ENCODE assay signal across 8 mouse cellular contexts in genomic region chr7:143008996-143009665, GRCm38 (mm10). TPM values are rescaled to one million over a fixed set of nuclear protein-coding genes. Genes with fewer than 3 reads are reported as not detected.
DNase-seq lines count a peak whose midpoint lies in the region; ATAC-seq and TF ChIP-seq lines count a peak whose summit lies in the region.

No protein-coding gene starts in this region.

- H3K4me2 ChIP-seq in intestine, embryonic 15.5 days (replicated peaks) = peak overlapping the region; percentile 30
- H3K4me2 ChIP-seq in liver, embryonic 16.5 days (ENCODE audit: low read depth, low read length) = peak overlapping the region; percentile 86

- peak overlapping the region; percentile 52 for H3K4me3 ChIP-seq in spleen, adult 2 months (ENCODE audit: extremely low read depth, insufficient read depth, insufficient read length)
- no peak overlapping the region for H3K4me3 ChIP-seq in intestine, embryonic 15.5 days (replicated peaks)
- peak overlapping the region; percentile 68 for H3K4me3 ChIP-seq in liver, embryonic 16.5 days (ENCODE audit: low read depth, low read length)

- no peaks in the 10 kb centered on the region for H3K27me3 ChIP-seq in spleen, adult 2 months (ENCODE audit: control insufficient read depth, insufficient read depth, low read length)
- no peaks in the 10 kb centered on the region for H3K27me3 ChIP-seq in intestine, embryonic 15.5 days (replicated peaks)
- no peaks in the 10 kb centered on the region for H3K27me3 ChIP-seq in liver, embryonic 16.5 days (ENCODE audit: control insufficient read depth, insufficient read depth, low read depth, low read length)

- WGBS in spleen, adult 2 months = 47% methylated on average over 3 of the region's 4 CpGs
- 45% methylated on average over 3 of the region's 4 CpGs for WGBS in intestine, embryonic 15.5 days
- 49% methylated on average over 4 of the region's 4 CpGs for WGBS in liver, embryonic 16.5 days (ENCODE audit: insufficient replicate concordance)

- DNase-seq in spleen, adult 2 months (ENCODE audit: low read depth in 1 of 2, low spot score in 2 of 2) = no peak
- no peak for DNase-seq in spleen, postnatal 10 days (ENCODE audit: low spot score in 2 of 2)
- DNase-seq in gastrocnemius, postnatal 10 days = peak; percentile 50
- DNase-seq in cerebellum, postnatal 4 days (ENCODE audit: low spot score in 2 of 2) = no peak
- no peak for DNase-seq in cerebellum, postnatal 36 days
- no peak for DNase-seq in cerebellum, adult 11-12 months

- H3K4me1 ChIP-seq in spleen, adult 2 months (ENCODE audit: control insufficient read depth, insufficient read depth, insufficient read length) = peaks cover 44% of the 10 kb centered on the region
- peaks cover 55% of the 10 kb centered on the region for H3K4me1 ChIP-seq in intestine, embryonic 15.5 days (replicated peaks)
- H3K4me1 ChIP-seq in liver, embryonic 16.5 days (ENCODE audit: control insufficient read depth, low read depth, low read length) = peaks cover 35% of the 10 kb centered on the region

- TF ChIP-seq CTCF in spleen, adult 2 months (IDR thresholded peaks at IDR 0.05; ENCODE audit: extremely low read depth, insufficient read depth, insufficient read length, insufficient replicate concordance) = no peak

- H3K36me3 ChIP-seq in spleen, adult 2 months (ENCODE audit: control insufficient read depth, insufficient read depth, low read length) = peaks cover 5% of the 10 kb centered on the region
- no peaks in the 10 kb centered on the region for H3K36me3 ChIP-seq in intestine, embryonic 15.5 days
- no peaks in the 10 kb centered on the region; the same call in 1 of the 2 replicates for H3K36me3 ChIP-seq in liver, embryonic 16.5 days (ENCODE audit: control insufficient read depth, insufficient read depth)

- ATAC-seq in intestine, embryonic 15.5 days = peak; percentile 48
- no peak for ATAC-seq in liver, embryonic 16.5 days (ENCODE audit: low read depth)

- no peak for TF ChIP-seq POLR2A in spleen, adult 2 months (IDR thresholded peaks at IDR 0.05; ENCODE audit: low read depth, low read length)

- no peaks in the 10 kb centered on the region for H3K9me3 ChIP-seq in intestine, embryonic 15.5 days
- no peaks in the 10 kb centered on the region for H3K9me3 ChIP-seq in liver, embryonic 16.5 days (replicated peaks; ENCODE audit: control insufficient read depth, low read length)

- H3K9ac ChIP-seq in intestine, embryonic 15.5 days = no peak overlapping the region
- H3K9ac ChIP-seq in liver, embryonic 16.5 days (ENCODE audit: low read depth, low read length) = peak overlapping the region; percentile 88

- peak overlapping the region; percentile 37; the same call in 1 of the 2 replicates for H3K27ac ChIP-seq in spleen, adult 2 months (ENCODE audit: insufficient read depth, low read length)
- H3K27ac ChIP-seq in intestine, embryonic 15.5 days = peak overlapping the region; percentile 87
- H3K27ac ChIP-seq in liver, embryonic 16.5 days (ENCODE audit: low read length) = peak overlapping the region; percentile 99

RNA-seq across cellular contexts. Expression of gene Tspan32, which starts 4.3 kb away (rescaled TPM):
- polyA plus RNA-seq in spleen, adult 2 months (2012; rRNA removed) = 82.8 and 89.4 TPM in 2 replicates
- under 1 TPM; 0.16 to 0.90 TPM for total RNA-seq in gastrocnemius, postnatal 10 days (2021)
- 2.2 and 2.8 TPM in 2 replicates for polyA plus RNA-seq in intestine, embryonic 15.5 days (2015; fragmentation: Nextera tagmentation; extraction: Ambion mirVana)
- 69.6 and 71.3 TPM in 2 replicates for polyA plus RNA-seq in liver, embryonic 16.5 days (2015; fragmentation: Nextera tagmentation; extraction: Ambion mirVana)

RNA-seq across cellular contexts. Expression of gene Ascl2, which starts 40.1 kb away (rescaled TPM):
- polyA plus RNA-seq in spleen, adult 2 months (2012; rRNA removed) = 0.27 and 0.45 TPM in 2 replicates
- total RNA-seq in gastrocnemius, postnatal 10 days (2021) = not detected
- polyA plus RNA-seq in intestine, embryonic 15.5 days (2015; fragmentation: Nextera tagmentation; extraction: Ambion mirVana) = 12.2 and 12.6 TPM in 2 replicates
- 0.29 and 0.91 TPM in 2 replicates for polyA plus RNA-seq in liver, embryonic 16.5 days (2015; fragmentation: Nextera tagmentation; extraction: Ambion mirVana)

RNA-seq across cellular contexts. Expression of gene Cd81, which starts 43.4 kb away (rescaled TPM):
- polyA plus RNA-seq in spleen, adult 2 months (2012; rRNA removed) = 300 and 352 TPM in 2 replicates
- total RNA-seq in gastrocnemius, postnatal 10 days (2021) = 100 to 1,000 TPM; 236 to 268 TPM
- polyA plus RNA-seq in intestine, embryonic 15.5 days (2015; fragmentation: Nextera tagmentation; extraction: Ambion mirVana) = 411 and 413 TPM in 2 replicates
- 139 and 152 TPM in 2 replicates for polyA plus RNA-seq in liver, embryonic 16.5 days (2015; fragmentation: Nextera tagmentation; extraction: Ambion mirVana)

RNA-seq across cellular contexts. Expression of gene Tssc4, which starts 59.9 kb away (rescaled TPM):
- polyA plus RNA-seq in spleen, adult 2 months (2012; rRNA removed) = 62.9 and 85.0 TPM in 2 replicates
- total RNA-seq in gastrocnemius, postnatal 10 days (2021) = 10 to 100 TPM; 14.3 to 16.9 TPM
- polyA plus RNA-seq in intestine, embryonic 15.5 days (2015; fragmentation: Nextera tagmentation; extraction: Ambion mirVana) = 76.0 and 76.2 TPM in 2 replicates
- polyA plus RNA-seq in liver, embryonic 16.5 days (2015; fragmentation: Nextera tagmentation; extraction: Ambion mirVana) = 33.7 and 34.1 TPM in 2 replicates

Comparison
In these comparisons a context has a peak if more than half of its experiments do, and no peak if none do; other contexts are left out.
1. H3K27ac ChIP-seq: peak in every context shown above with its lines; median percentile 99 in liver, embryonic 16.5 days; 87 in intestine, embryonic 15.5 days; 37 in spleen, adult 2 months.
2. RNA of gene Tspan32, which starts 4.3 kb away (polyA plus RNA-seq): 82.8 to 89.4 TPM in spleen, adult 2 months and 69.6 to 71.3 TPM in liver, embryonic 16.5 days; 2.2 to 2.8 TPM in intestine, embryonic 15.5 days; every median in the first group is over 10 times any median in the second.